Mouse (Mus musculus): ENCODE results near the gene Toe1. TPM values are rescaled to one million over a fixed set of nuclear protein-coding genes. Genes with fewer than 3 reads are reported as not detected.

Gene Toe1
- total RNA-seq, 2 experiments from 2014 or later = 5.5 to 7.3 TPM

DNA sequence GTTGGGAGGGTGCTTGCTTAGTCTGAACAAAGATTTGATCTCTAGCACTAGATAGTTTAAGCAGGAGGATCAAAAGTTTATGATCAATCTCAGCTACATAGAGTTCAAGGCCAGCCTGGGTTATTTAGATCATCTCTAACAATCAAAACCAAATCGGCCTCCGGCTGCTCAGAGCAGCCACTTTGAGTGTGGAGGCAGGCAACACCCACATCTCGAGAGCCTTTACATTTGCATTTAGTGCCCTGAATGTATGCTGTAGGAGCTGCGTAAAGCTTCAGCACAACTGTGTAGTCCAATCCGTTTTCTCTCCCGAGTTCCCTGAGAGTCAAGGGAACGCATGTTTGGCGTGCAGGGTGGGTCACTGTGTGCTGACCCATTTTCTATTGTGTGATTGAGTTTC is 15.0 kb downstream of the Toe1 start:
- no peak for DNase-seq

- DNase-seq = peak; percentile 78 to 91
These were observed 18.5 kb downstream of the Toe1 start for GRCm38 (mm10) chr4:116788956-116789355.

GRCm38 (mm10) chr4:116787985-116788760 is 19.3 kb downstream of the Toe1 start:
- DNase-seq = peak; percentile 35 to 40

GRCm38 (mm10) chr4:116786587-116786986 is 20.9 kb downstream of the Toe1 start:
- DNase-seq = no peak

- DNase-seq = no peak
These were observed 25.3 kb downstream of the Toe1 start for GRCm38 (mm10) chr4:116782171-116782570.

DNA sequence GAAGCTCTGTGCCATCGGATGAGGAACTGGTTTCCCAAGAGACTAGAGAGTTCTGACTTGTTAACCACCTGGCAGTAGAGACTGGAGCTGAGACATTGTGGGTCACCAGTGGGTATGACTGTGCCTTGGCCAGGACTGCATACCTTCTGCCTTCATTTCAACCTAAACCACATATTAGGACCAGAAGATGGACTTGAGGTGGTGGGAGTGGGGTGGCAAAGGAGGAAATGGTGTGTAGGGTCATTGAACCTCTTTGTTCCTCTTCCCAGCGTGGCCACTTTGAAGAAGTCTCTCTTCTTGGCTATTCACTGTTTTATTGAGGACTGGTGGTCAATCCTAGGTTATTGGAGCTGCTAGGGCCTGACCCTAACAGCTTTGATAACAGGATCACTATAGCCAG is 26.1 kb downstream of the Toe1 start:
- no peak for DNase-seq

DNA sequence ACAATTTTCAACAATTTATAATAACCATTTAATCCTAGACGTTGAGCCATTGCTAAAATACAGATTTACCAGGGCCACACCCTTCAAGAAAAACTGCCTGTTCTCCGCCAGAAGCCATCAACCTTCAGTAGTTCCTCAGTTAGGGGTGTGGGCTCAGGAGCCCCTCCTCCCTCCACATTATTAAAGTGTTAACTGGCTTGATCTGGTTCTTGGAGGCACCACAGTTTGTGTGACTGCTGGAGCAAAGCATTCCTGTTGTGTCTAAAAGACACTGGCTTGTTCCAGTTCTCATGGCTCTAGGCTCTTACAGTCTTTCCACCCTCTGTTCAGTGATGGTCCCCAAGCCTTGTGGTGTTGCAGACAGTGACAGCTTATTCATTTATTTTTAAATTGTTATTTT is 26.9 kb downstream of the Toe1 start:
- no peak for DNase-seq

DNA sequence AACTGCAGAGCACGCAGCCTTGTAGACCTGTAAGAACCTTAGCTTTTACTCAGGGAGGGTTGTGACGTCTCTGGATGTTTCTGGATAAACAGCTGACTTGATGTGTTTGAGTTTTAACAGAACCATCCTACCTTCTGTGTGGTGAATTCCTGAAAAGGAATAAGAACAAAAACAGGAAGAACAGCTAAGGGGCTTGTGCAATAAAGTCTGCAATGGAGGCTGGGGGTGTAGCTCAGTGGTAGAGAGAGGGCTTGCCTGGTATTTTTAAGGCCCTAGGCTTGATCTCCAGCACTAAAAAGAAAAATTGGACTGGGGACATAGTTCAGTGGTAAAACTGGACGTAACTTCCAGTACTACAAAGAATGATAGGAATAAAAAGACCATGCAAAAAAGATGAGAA is 30.4 kb downstream of the Toe1 start:
- no peak for DNase-seq

- no peak for DNase-seq
These were observed 31.0 kb downstream of the Toe1 start for GRCm38 (mm10) chr4:116776391-116776790.

DNA sequence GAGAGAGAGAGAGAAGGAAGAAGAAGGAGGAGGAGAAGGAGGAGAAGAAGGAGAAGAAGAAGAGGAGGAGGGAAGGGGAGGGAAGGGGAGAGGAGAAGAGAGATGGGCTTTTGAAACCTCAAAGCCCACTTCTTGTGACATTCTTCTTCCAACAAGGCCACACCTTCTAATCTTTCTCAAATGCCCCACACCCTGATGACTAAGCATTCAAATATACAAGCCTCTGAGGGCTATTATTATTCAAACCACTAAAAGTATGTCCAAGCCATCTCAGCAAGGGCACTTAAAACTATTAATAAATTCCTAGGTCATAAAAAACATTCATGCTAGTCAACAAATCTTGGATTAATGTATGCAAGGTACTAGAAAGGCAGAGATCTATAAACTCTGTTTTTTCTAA is 38.4 kb downstream of the Toe1 start:
- no peak for DNase-seq

- DNase-seq = no peak
These were observed 38.9 kb downstream of the Toe1 start for GRCm38 (mm10) chr4:116768510-116768909.

DNA sequence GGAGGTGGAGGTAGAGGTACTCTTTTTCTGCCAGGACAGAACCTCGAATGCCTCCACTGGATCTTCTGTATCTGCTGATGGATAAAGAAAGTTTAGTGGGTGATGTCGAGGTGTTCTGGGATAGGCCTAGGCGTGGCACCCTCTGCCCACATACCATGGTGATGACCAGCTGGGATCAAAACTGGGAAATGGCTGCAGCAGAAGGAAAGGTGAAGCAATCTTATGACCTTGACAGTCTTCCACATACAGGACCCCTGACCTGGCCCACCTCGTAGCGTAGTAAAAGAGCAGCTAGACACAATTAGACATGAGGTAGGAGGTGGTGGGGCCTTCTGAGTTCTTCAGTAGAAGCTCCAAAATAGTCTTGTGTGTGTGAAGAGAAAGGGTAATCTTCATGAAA is 43.4 kb downstream of the Toe1 start:
- DNase-seq = no peak

GRCm38 (mm10) chr4:116761914-116762313 is 45.5 kb downstream of the Toe1 start:
- DNase-seq = no peak

DNA sequence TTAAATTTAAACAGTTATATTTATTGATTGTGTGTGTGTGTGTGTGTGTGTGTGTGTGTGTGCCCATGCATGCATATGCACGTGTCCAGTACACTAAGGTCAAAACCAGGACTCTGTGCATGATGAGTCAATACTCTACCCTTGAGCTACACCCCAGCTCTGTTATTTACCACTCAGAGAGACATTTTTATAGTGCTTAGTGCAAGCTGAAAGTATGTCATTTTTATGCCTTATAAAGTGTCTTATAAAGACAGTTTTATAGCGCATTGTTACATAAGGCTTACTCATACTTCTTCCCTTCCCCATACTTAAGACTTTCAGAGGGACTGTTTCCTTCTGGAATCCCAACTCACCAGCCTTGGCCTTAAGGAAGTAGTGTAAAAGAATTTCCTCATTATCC is 57.7 kb downstream of the Toe1 start:
- no peak for DNase-seq

Other genes starting within 250 kb of the Toe1 start
- 10 to 100 TPM; 64.1 to 70.0 TPM for gene Gpbp1l1, start 250.0 kb downstream of the Toe1 start, total RNA-seq (2021)
- 1 to 10 TPM; 3.7 to 4.1 TPM for gene Ccdc17, start 211.0 kb downstream of the Toe1 start, total RNA-seq (2021)
- gene Nasp, start 179.7 kb downstream of the Toe1 start, total RNA-seq (2021) = 10 to 100 TPM; 14.5 to 16.2 TPM
- 100 to 1,000 TPM; 310 to 328 TPM for gene Akr1a1, start 156.0 kb downstream of the Toe1 start, total RNA-seq (2021)
- gene Prdx1, start 122.1 kb downstream of the Toe1 start, total RNA-seq (2021) = 100 to 1,000 TPM; 463 to 542 TPM
- 10 to 100 TPM; 55.3 to 55.9 TPM for gene Mmachc, start 99.2 kb downstream of the Toe1 start, total RNA-seq (2021)
- gene Ccdc163, start 99.1 kb downstream of the Toe1 start, total RNA-seq (2021) = 1 to 10 TPM; 4.3 to 5.4 TPM
- gene Tesk2, start 86.7 kb downstream of the Toe1 start, total RNA-seq (2021) = 1 to 10 TPM; 1.9 to 2.0 TPM
- 1 to 10 TPM; 1.3 TPM for gene Mutyh, start 83 bp upstream of the Toe1 start, total RNA-seq (2021)
- 1 to 10 TPM; 3.5 to 3.7 TPM for gene Hpdl, start 14.1 kb upstream of the Toe1 start, total RNA-seq (2021)
- 1 to 10 TPM in 1 of 2 experiments, under 1 TPM in 1; 0.98 to 1.0 TPM for gene Zswim5, start 69.7 kb upstream of the Toe1 start, total RNA-seq (2021)
- gene Urod, start 186.8 kb upstream of the Toe1 start, total RNA-seq (2021) = 10 to 100 TPM; 82.6 to 93.6 TPM
- 10 to 100 TPM; 16.8 to 19.8 TPM for gene Hectd3, start 187.7 kb upstream of the Toe1 start, total RNA-seq (2021)
- gene Eif2b3, start 211.8 kb upstream of the Toe1 start, total RNA-seq (2021) = 10 to 100 TPM; 16.5 to 16.8 TPM